Comparison of ENCODE assay signal across 23 mouse cellular contexts in the genomic region with DNA sequence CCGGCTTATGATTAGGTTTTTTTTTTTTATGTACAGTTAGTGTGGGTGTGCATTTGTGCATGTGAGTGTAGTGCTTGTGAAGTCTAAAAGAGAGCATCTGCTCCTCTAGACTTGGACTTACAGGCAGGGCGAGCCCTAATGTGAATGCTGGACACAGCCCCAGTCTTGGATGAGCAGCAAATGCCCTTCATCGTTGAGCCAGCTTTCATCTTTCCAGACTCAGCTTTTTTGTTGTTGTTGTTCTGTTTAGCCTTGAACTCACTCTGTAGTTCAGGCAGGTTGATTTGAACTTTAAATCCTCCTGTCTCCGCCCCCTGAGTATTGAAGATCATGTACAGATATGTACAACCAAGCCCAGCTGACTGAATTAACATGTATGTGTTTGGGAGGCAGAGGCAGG. TPM values are rescaled to one million over a fixed set of nuclear protein-coding genes. Genes with fewer than 3 reads are reported as not detected.
A peak's percentile ranks its signal among the peaks of the same experiment; 100 is the strongest.
DNase-seq lines count a peak whose midpoint lies in the region; ATAC-seq lines count a peak whose summit lies in the region.
"Had no signal": no experiment of that assay in that cellular context is flagged by ENCODE, and none has a peak within 500 bp of the region (broad histone marks: within the 10 kb centered on the region; RNA-seq: fewer than 3 reads in every experiment).

No protein-coding gene starts in this region.

- DNase-seq in cerebellum, adult 18-20 months: peak; percentile 46 to 62
- DNase-seq in A20 (ENCODE audit: low read depth, low spot score): peak; percentile 35
- DNase-seq in cerebellum, adult 8-10 months: peak; percentile 49
- DNase-seq in lung, postnatal 4 days: no peak
- DNase-seq: adrenal gland, postnatal 14 days; heart, adult 2 months; heart, postnatal 10 days; kidney, postnatal 25 days; liver, embryonic 13.5 days; lung, adult 2 months; lung, postnatal 10 days had no signal

- H3K36me3 ChIP-seq in macrophage (ENCODE audit: inconsistent target): no peaks in the 10 kb centered on the region
- no peaks in the 10 kb centered on the region for H3K36me3 ChIP-seq in heart, embryonic 12.5 days
- H3K36me3 ChIP-seq: heart, embryonic 13.5 days; limb, embryonic 12.5 days; midbrain, embryonic 15.5 days had no signal

- no peak overlapping the region for H3K9ac ChIP-seq in heart, embryonic 12.5 days
- H3K9ac ChIP-seq: heart, embryonic 13.5 days; hindbrain, embryonic 14.5 days; kidney, embryonic 15.5 days; limb, embryonic 12.5 days; liver, embryonic 13.5 days; midbrain, embryonic 15.5 days had no signal

- ATAC-seq in cerebellum, adult (ENCODE audit: insufficient number of reproducible peaks, low FRiP score, low TSS enrichment): no peak
- no peak for ATAC-seq in heart, embryonic 12.5 days (ENCODE audit: insufficient number of reproducible peaks, low FRiP score)
- ATAC-seq: forebrain, embryonic 16.5 days; intestine, postnatal 0 days; midbrain, embryonic 15.5 days had no signal

- peaks cover 30% of the 10 kb centered on the region for H3K4me1 ChIP-seq in heart, embryonic 12.5 days (replicated peaks)

- H3K27ac ChIP-seq in macrophage: peak overlapping the region; percentile 32
- no peak overlapping the region for H3K27ac ChIP-seq in heart, embryonic 12.5 days (ENCODE audit: poor library complexity, severe bottlenecking)
- H3K27ac ChIP-seq: heart, embryonic 13.5 days; hindbrain, embryonic 14.5 days; kidney, embryonic 15.5 days; liver, embryonic 13.5 days; midbrain, embryonic 10.5 days; midbrain, embryonic 15.5 days had no signal

- H3K4me3 ChIP-seq in macrophage (ENCODE audit: inconsistent target): no peak overlapping the region
- H3K4me3 ChIP-seq in heart, embryonic 12.5 days: no peak overlapping the region
- H3K4me3 ChIP-seq: erythroblast, embryonic 14.5 days; heart, adult 2 months; heart, embryonic 13.5 days; kidney, embryonic 15.5 days; limb, embryonic 12.5 days; liver, embryonic 13.5 days; midbrain, embryonic 10.5 days; midbrain, embryonic 15.5 days had no signal

- H3K4me2 ChIP-seq in heart, embryonic 12.5 days: no peak overlapping the region
- H3K4me2 ChIP-seq: heart, embryonic 13.5 days; hindbrain, embryonic 14.5 days; kidney, embryonic 15.5 days; limb, embryonic 12.5 days; liver, embryonic 13.5 days; midbrain, embryonic 15.5 days had no signal

- H3K27me3 ChIP-seq in heart, embryonic 12.5 days (replicated peaks): no peaks in the 10 kb centered on the region
- H3K27me3 ChIP-seq: heart, embryonic 13.5 days; kidney, embryonic 15.5 days; limb, embryonic 12.5 days; liver, embryonic 13.5 days; midbrain, embryonic 15.5 days had no signal

- H3K79me2 ChIP-seq in macrophage (ENCODE audit: inconsistent target): peaks cover 73% of the 10 kb centered on the region

- 87% methylated on average over 4 of the region's 4 CpGs for WGBS in macrophage (ENCODE audit: missing documents)
- 85% methylated on average over 4 of the region's 4 CpGs for WGBS in heart, embryonic 12.5 days

- no peaks in the 10 kb centered on the region for H3K9me3 ChIP-seq in heart, embryonic 12.5 days (replicated peaks)
- H3K9me3 ChIP-seq: heart, embryonic 13.5 days; kidney, embryonic 15.5 days; limb, embryonic 12.5 days; liver, embryonic 13.5 days; midbrain, embryonic 10.5 days; midbrain, embryonic 15.5 days had no signal

RNA-seq across cellular contexts. Expression of gene Spred2, which starts 4.5 kb away (rescaled TPM):
- total RNA-seq in macrophage (2018; cell fraction: chromatin; rRNA removed): 10 to 100 TPM in 12 of 26 experiments, 1 to 10 TPM in 14; 2.3 to 29.3 (median 8.7) TPM
- 10 to 100 TPM in 12 of 26 experiments, 1 to 10 TPM in 14; 5.0 to 30.1 (median 9.4) TPM for total RNA-seq in macrophage (2018; cell fraction: cytosol; rRNA removed)
- total RNA-seq in macrophage (2018; cell fraction: nucleus; rRNA removed): 10 to 100 TPM in 17 of 26 experiments, 1 to 10 TPM in 9; 4.3 to 33.2 (median 13.2) TPM
- 2.8 to 25.1 TPM (median 4.4 TPM) in 3 replicates for polyA plus RNA-seq in macrophage (2018)
- polyA plus RNA-seq in heart, embryonic 12.5 days (2016; fragmentation: Nextera tagmentation; extraction: Ambion mirVana): 5.2 and 5.5 TPM in 2 replicates

Comparison
In these comparisons a context has a peak if more than half of its experiments do, and no peak if none do; other contexts are left out.
1. DNase-seq: peak in cerebellum, adult 18-20 months (2 of 2), A20 (single experiment) and cerebellum, adult 8-10 months (single experiment); none in lung, postnatal 4 days (0 of 2).